Mouse (Mus musculus) stomach, postnatal 0 days (tissue): ENCODE results near the gene Ccr7.
A peak's percentile ranks its signal among the peaks of the same experiment; 100 is the strongest.

Experiments used
- CTCF ChIP-seq: IDR thresholded peaks from 2 replicates; pipeline ENCODE4 v1.5.1; 2016; ENCODE audit warnings: antibody characterized with exemption, low read depth, mild to moderate bottlenecking, moderate library complexity
- EP300 ChIP-seq: optimal IDR thresholded peaks from 2 replicates; pipeline ENCODE3; 2016; ENCODE audit warnings: antibody characterized with exemption

DNA sequence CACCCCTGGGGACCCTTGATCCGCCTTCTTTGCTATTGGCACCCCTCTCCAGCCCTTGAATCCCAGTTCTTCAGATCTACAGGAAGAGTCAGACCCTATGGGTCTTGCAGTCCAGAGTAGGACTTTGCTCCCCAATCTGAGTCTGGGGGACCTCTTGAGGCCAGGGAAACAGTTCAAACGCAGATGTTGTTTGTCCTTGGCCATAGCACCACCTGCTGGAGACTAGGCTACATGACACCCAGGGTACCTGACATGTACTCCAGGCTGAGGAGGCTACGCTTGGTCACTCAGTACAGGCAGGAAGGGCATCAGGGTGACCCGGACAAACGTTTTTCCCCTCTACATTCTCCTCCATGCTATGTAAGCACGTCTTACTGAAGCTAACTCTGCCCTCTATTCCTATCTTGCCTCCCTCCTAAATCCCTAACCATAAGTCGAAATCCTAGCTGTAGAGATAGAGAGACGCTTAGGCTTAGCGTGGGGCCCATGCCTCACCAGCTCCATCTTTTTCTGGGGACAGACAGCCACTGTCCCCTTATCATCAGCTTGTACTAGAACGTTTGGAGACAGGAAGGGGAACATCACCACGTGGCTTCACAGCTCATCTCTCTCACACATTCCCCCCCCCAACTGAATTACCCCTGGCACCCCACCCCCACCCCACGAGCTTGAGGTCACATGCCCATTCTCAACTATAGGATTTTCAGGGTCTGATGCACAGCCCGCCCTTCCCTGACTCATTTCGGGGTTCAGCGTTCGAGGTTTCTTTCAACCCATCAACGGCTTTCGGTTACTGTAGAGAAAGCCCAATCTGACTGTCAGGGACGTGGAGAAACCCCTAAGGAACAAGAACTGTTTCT, 4.7 kb downstream of the Ccr7 start:
- TF ChIP-seq CTCF (peak; percentile 98), EP300 (no peak)
